Mouse (Mus musculus) large intestine, adult 2 months (tissue): ENCODE data around the gene Fam102b. TPM values are rescaled to one million over a fixed set of nuclear protein-coding genes. Genes with fewer than 3 reads are reported as not detected.

Experiments
- DNase-seq: peaks from one replicate; pipeline ENCODE4 v3.0.0-alpha.2; 2012; ENCODE audit warnings: low read depth, low spot score
- WGBS: fragments of 180-500 bp; shearing (Covaris S2); methylation state at CpG from one replicate; pipeline ENCODE4 v1.1.7; 2018; 5-methylcytosine and 5-hydroxymethylcytosine counted together
- polyA plus RNA-seq: library from polyadenylated mRNA; depleted of rRNA; stranded (reverse); fragments of >200 nt; gene quantifications from 2 replicates; pipeline ENCODE4 v1.2.3, GENCODE M21; 2012; rRNA removed

The Fam102b gene
- polyA plus RNA-seq, 1 experiment: 7.2 TPM

- WGBS: 79% methylated on average over 7 of the region's 7 CpGs
- DNase-seq: no peak
Observed at GRCm38 (mm10) chr3:108964361-108965044, 62.9 kb downstream of the Fam102b start.

GRCm38 (mm10) chr3:108963776-108964175 is 63.6 kb downstream of the Fam102b start:
- DNase-seq: no peak
- 76% methylated on average over 3 of the region's 3 CpGs for WGBS

- 67% methylated on average over 3 of the region's 3 CpGs for WGBS
- no peak for DNase-seq
Observed at GRCm38 (mm10) chr3:108963278-108963677, 64.1 kb downstream of the Fam102b start.

GRCm38 (mm10) chr3:108961655-108962054 is 65.8 kb downstream of the Fam102b start:
- WGBS: 58% methylated on average over 6 of the region's 6 CpGs
- no peak for DNase-seq

GRCm38 (mm10) chr3:108961226-108961625 is 66.2 kb downstream of the Fam102b start:
- no peak for DNase-seq
- WGBS: 64% methylated on average over 7 of the region's 7 CpGs

- WGBS: 35% methylated on average over 13 of the region's 13 CpGs
- DNase-seq: peak; percentile 10
Observed at GRCm38 (mm10) chr3:108959680-108960295, 67.6 kb downstream of the Fam102b start.

GRCm38 (mm10) chr3:108957976-108958375 is 69.4 kb downstream of the Fam102b start:
- no peak for DNase-seq

- no peak for DNase-seq
- WGBS: 86% methylated on average over 10 of the region's 10 CpGs
Observed at GRCm38 (mm10) chr3:108940996-108941395, 86.4 kb downstream of the Fam102b start.

GRCm38 (mm10) chr3:108940001-108940633 is 87.3 kb downstream of the Fam102b start, which contains the start of gene Gm9857:
Gene Gm9857, minus strand, starts transcription at chr3:108940445.
- DNase-seq: no peak
- WGBS: 43% methylated on average over 59 of the region's 59 CpGs

GRCm38 (mm10) chr3:108939573-108939972 is 87.8 kb downstream of the Fam102b start, which contains the start of gene Henmt1:
Gene Henmt1, plus strand, starts transcription at chr3:108939873.
- WGBS: 86% methylated on average over 5 of the region's 5 CpGs
- DNase-seq: no peak

- 94% methylated on average over 5 of the region's 5 CpGs for WGBS
- DNase-seq: no peak
Observed at GRCm38 (mm10) chr3:108938691-108939090, 88.7 kb downstream of the Fam102b start.

GRCm38 (mm10) chr3:108933557-108933956 is 93.8 kb downstream of the Fam102b start:
- WGBS: 93% methylated on average over 6 of the region's 6 CpGs
- DNase-seq: no peak

GRCm38 (mm10) chr3:108926308-108926707 is 101.1 kb downstream of the Fam102b start:
- 83% methylated on average over 1 of the region's 1 CpGs for WGBS
- no peak for DNase-seq

GRCm38 (mm10) chr3:108925677-108926076 is 101.7 kb downstream of the Fam102b start:
- no peak for DNase-seq
- WGBS: 44% methylated on average over 4 of the region's 4 CpGs

- DNase-seq: no peak
- WGBS: 95% methylated on average over 1 of the region's 1 CpGs
Observed at GRCm38 (mm10) chr3:108921822-108922221, 105.6 kb downstream of the Fam102b start.

Other genes with a start within 250 kb of the Fam102b start
- 12.2 and 16.9 TPM in 2 replicates for gene Stxbp3, start 187.1 kb downstream of the Fam102b start, polyA plus RNA-seq
- 0.11 and 0.16 TPM in 2 replicates for gene Fndc7, start 137.6 kb downstream of the Fam102b start, polyA plus RNA-seq
- 17.5 and 42.2 TPM in 2 replicates for gene Prpf38b, start 115.9 kb downstream of the Fam102b start, polyA plus RNA-seq
- not detected in 2 replicates for gene Henmt1, start 87.7 kb downstream of the Fam102b start, polyA plus RNA-seq
- gene Gm9857, start 87.2 kb downstream of the Fam102b start, polyA plus RNA-seq: not detected in 2 replicates
- gene Slc25a54, start 52.9 kb upstream of the Fam102b start, polyA plus RNA-seq: not detected in 2 replicates
- 32.6 and 55.8 TPM in 2 replicates for gene Slc25a24, start 95.5 kb upstream of the Fam102b start, polyA plus RNA-seq